Mouse (Mus musculus): ENCODE measurements around the gene Gpc6.

Gpc6 gene

GRCm38 (mm10) chr14:117784960-117785359 is 859.8 kb downstream of the Gpc6 start:
- DNase-seq (ENCODE audit: inconsistent age in 2 of 2, low spot score in 1 of 2): no peak

- no peak for DNase-seq (ENCODE audit: inconsistent age in 2 of 2, low spot score in 1 of 2)
Observed at GRCm38 (mm10) chr14:117785507-117786085, 860.5 kb downstream of the Gpc6 start.

GRCm38 (mm10) chr14:117786647-117787046 is 861.5 kb downstream of the Gpc6 start:
- no peak for DNase-seq (ENCODE audit: inconsistent age in 2 of 2, low spot score in 1 of 2)

- DNase-seq (ENCODE audit: inconsistent age in 2 of 2, low spot score in 1 of 2): no peak
Observed at GRCm38 (mm10) chr14:117794874-117795273, 869.8 kb downstream of the Gpc6 start.

- DNase-seq (ENCODE audit: inconsistent age in 2 of 2, low spot score in 1 of 2): no peak
Observed at GRCm38 (mm10) chr14:117796661-117797060, 871.5 kb downstream of the Gpc6 start.

- no peak for DNase-seq (ENCODE audit: inconsistent age in 2 of 2, low spot score in 1 of 2)
Observed at GRCm38 (mm10) chr14:117800399-117800798, 875.3 kb downstream of the Gpc6 start.

- DNase-seq (ENCODE audit: inconsistent age in 2 of 2, low spot score in 1 of 2): no peak
Observed at GRCm38 (mm10) chr14:117807846-117808245, 882.7 kb downstream of the Gpc6 start.

GRCm38 (mm10) chr14:117808326-117808725 is 883.2 kb downstream of the Gpc6 start:
- DNase-seq (ENCODE audit: inconsistent age in 2 of 2, low spot score in 1 of 2): no peak

GRCm38 (mm10) chr14:117810321-117811270 is 885.5 kb downstream of the Gpc6 start:
- DNase-seq (ENCODE audit: inconsistent age in 2 of 2, low spot score in 1 of 2): no peak

GRCm38 (mm10) chr14:117813473-117813872 is 888.4 kb downstream of the Gpc6 start:
- DNase-seq (ENCODE audit: inconsistent age in 2 of 2, low spot score in 1 of 2): no peak

GRCm38 (mm10) chr14:117816008-117816407 is 890.9 kb downstream of the Gpc6 start:
- no peak for DNase-seq (ENCODE audit: inconsistent age in 2 of 2, low spot score in 1 of 2)

- DNase-seq (ENCODE audit: inconsistent age in 2 of 2, low spot score in 1 of 2): no peak
Observed at GRCm38 (mm10) chr14:117816706-117817105, 891.6 kb downstream of the Gpc6 start.

GRCm38 (mm10) chr14:117817196-117817595 is 892.1 kb downstream of the Gpc6 start:
- no peak for DNase-seq (ENCODE audit: inconsistent age in 2 of 2, low spot score in 1 of 2)

- DNase-seq (ENCODE audit: inconsistent age in 2 of 2, low spot score in 1 of 2): peak; percentile 83 to 91
Observed at GRCm38 (mm10) chr14:117824491-117824890, 899.4 kb downstream of the Gpc6 start.

GRCm38 (mm10) chr14:117826294-117827046 is 901.4 kb downstream of the Gpc6 start:
- no peak for DNase-seq (ENCODE audit: inconsistent age in 2 of 2, low spot score in 1 of 2)

GRCm38 (mm10) chr14:117831267-117831666 is 906.2 kb downstream of the Gpc6 start:
- DNase-seq (ENCODE audit: inconsistent age in 2 of 2, low spot score in 1 of 2): no peak

- peak; percentile 61 to 83 for DNase-seq (ENCODE audit: inconsistent age in 2 of 2, low spot score in 1 of 2)
Observed at GRCm38 (mm10) chr14:117831731-117832130, 906.6 kb downstream of the Gpc6 start.

- DNase-seq (ENCODE audit: inconsistent age in 2 of 2, low spot score in 1 of 2): no peak
Observed at GRCm38 (mm10) chr14:117835506-117835905, 910.4 kb downstream of the Gpc6 start.

GRCm38 (mm10) chr14:117837021-117837420 is 911.9 kb downstream of the Gpc6 start:
- DNase-seq (ENCODE audit: inconsistent age in 2 of 2, low spot score in 1 of 2): no peak

GRCm38 (mm10) chr14:117837715-117838114 is 912.6 kb downstream of the Gpc6 start:
- no peak for DNase-seq (ENCODE audit: inconsistent age in 2 of 2, low spot score in 1 of 2)

- no peak for DNase-seq (ENCODE audit: inconsistent age in 2 of 2, low spot score in 1 of 2)
Observed at GRCm38 (mm10) chr14:117841211-117841610, 916.1 kb downstream of the Gpc6 start.
